Mouse (Mus musculus) stomach, postnatal 0 days (tissue): Measurements from ENCODE around the gene Fstl4. TPM values are rescaled to one million over a fixed set of nuclear protein-coding genes. Genes with fewer than 3 reads are reported as not detected.
A peak's percentile ranks its signal among the peaks of the same experiment; 100 is the strongest.

Experiments used
- ATAC-seq: fragments of 200-750 bp; cut with Nextera tagmentation; 2 replicates; pipeline ENCODE4 v1.8.0; 2017; ENCODE audit not compliant: low FRiP score, low TSS enrichment
- DNase-seq: peaks from one replicate; pipeline ENCODE4 v3.0.0-alpha.2; 2016; ENCODE audit warnings: low spot score
- H3K27ac ChIP-seq: fragments of 300-500 bp; sonication (generic); replicated peaks from 2 replicates; pipeline ENCODE4 v1.5.1; 2014; ENCODE audit warnings: mild to moderate bottlenecking, control low read depth
- H3K27me3 ChIP-seq: fragments of 300-500 bp; sonication (generic); 2 replicates; pipeline ENCODE4 v1.6.1; 2014; ENCODE audit warnings: low read length; ENCODE audit not compliant: control insufficient read depth, insufficient read depth
- H3K36me3 ChIP-seq: fragments of 300-500 bp; sonication (generic); 2 replicates; pipeline ENCODE4 v1.6.1; 2014; ENCODE audit warnings: low read length, mixed read lengths; ENCODE audit not compliant: control insufficient read depth, insufficient read depth
- H3K4me1 ChIP-seq: fragments of 300-500 bp; sonication (generic); replicated peaks from 2 replicates; pipeline ENCODE4 v1.6.1; 2014; ENCODE audit warnings: antibody characterized with exemption; ENCODE audit not compliant: control insufficient read depth, insufficient read depth
- H3K4me2 ChIP-seq: fragments of 300-500 bp; sonication (generic); replicated peaks from 2 replicates; pipeline ENCODE4 v1.6.1; 2014; ENCODE audit warnings: low read depth, mild to moderate bottlenecking, control low read depth, moderate library complexity
- H3K4me3 ChIP-seq: fragments of 300-500 bp; sonication (generic); 2 replicates; pipeline ENCODE4 v1.5.1; 2014; ENCODE audit warnings: low read depth, low read length, control low read depth
- H3K9ac ChIP-seq: fragments of 300-500 bp; sonication (generic); 2 replicates; pipeline ENCODE4 v1.6.1; 2014; ENCODE audit warnings: mild to moderate bottlenecking, low read length, control low read depth, mixed read lengths
- H3K9me3 ChIP-seq: fragments of 300-500 bp; sonication (generic); 2 replicates; pipeline ENCODE4 v1.6.1; 2016; ENCODE audit warnings: low read length; ENCODE audit not compliant: control insufficient read depth
- CTCF ChIP-seq: IDR thresholded peaks from 2 replicates; pipeline ENCODE4 v1.5.1; 2016; ENCODE audit warnings: antibody characterized with exemption, low read depth, mild to moderate bottlenecking, moderate library complexity
- EP300 ChIP-seq: optimal IDR thresholded peaks from 2 replicates; pipeline ENCODE3; 2016; ENCODE audit warnings: antibody characterized with exemption
- WGBS: fragments of 180-500 bp; shearing (Covaris S2); extraction: QIAGEN DNeasy Blood & Tissue Kit; methylation state at CpG from one replicate; pipeline ENCODE4 v1.1.7; 2014; 5-methylcytosine and 5-hydroxymethylcytosine counted together
- polyA plus RNA-seq: library from polyadenylated mRNA; unstranded; fragments of >200 nt; fragmentation: Nextera tagmentation; extraction: Ambion mirVana; gene quantifications from 2 replicates; pipeline ENCODE4 v1.2.1, GENCODE M21; 2015

The Fstl4 gene
- polyA plus RNA-seq, 1 experiment from 2014 or later, result 1.1 TPM

- H3K27me3 ChIP-seq, result no peaks in the 10 kb centered on the region
- H3K4me1 ChIP-seq, result no peaks in the 10 kb centered on the region
- H3K4me2 ChIP-seq, result no peak overlapping the region
- no peak for TF ChIP-seq CTCF
- TF ChIP-seq EP300, result no peak
- DNase-seq (no peak), ATAC-seq (no peak)
- H3K9ac ChIP-seq, result no peak overlapping the region
- WGBS, result 72% methylated on average over 7 of the region's 7 CpGs
- no peaks in the 10 kb centered on the region for H3K9me3 ChIP-seq
- H3K36me3 ChIP-seq, result no peaks in the 10 kb centered on the region
- no peak overlapping the region for H3K4me3 ChIP-seq
- no peak overlapping the region for H3K27ac ChIP-seq
Measured at GRCm38 (mm10) chr11:53003361-53003760, 238.9 kb downstream of the Fstl4 start.

- DNase-seq, result no peak
- no peak overlapping the region for H3K4me3 ChIP-seq
Measured at GRCm38 (mm10) chr11:53003811-53004210, 239.4 kb downstream of the Fstl4 start.

GRCm38 (mm10) chr11:53009597-53009996 is 245.2 kb downstream of the Fstl4 start:
- ATAC-seq (peak; percentile 38; the same call in 1 of the 2 replicates), DNase-seq (peak; percentile 30)
- H3K9me3 ChIP-seq, result no peaks in the 10 kb centered on the region
- TF ChIP-seq EP300 (no peak), CTCF (no peak)
- H3K27me3 ChIP-seq, result no peaks in the 10 kb centered on the region
- H3K4me2 ChIP-seq, result no peak overlapping the region
- no peak overlapping the region for H3K4me3 ChIP-seq
- no peak overlapping the region for H3K9ac ChIP-seq
- H3K27ac ChIP-seq, result no peak overlapping the region
- no peaks in the 10 kb centered on the region for H3K4me1 ChIP-seq
- 51% methylated on average over 7 of the region's 7 CpGs for WGBS
- no peaks in the 10 kb centered on the region for H3K36me3 ChIP-seq

More at GRCm38 (mm10) chr11:53003811-53004210, 239.4 kb downstream of the Fstl4 start:
- Histone ChIP-seq H3K27me3 (no peaks in the 10 kb centered on the region), H3K4me2 (no peak overlapping the region), H3K36me3 (no peaks in the 10 kb centered on the region), H3K4me1 (no peaks in the 10 kb centered on the region), H3K9me3 (no peaks in the 10 kb centered on the region), H3K9ac (no peak overlapping the region), H3K27ac (no peak overlapping the region)
- 52% methylated on average over 9 of the region's 9 CpGs for WGBS
- TF ChIP-seq CTCF, result no peak
- TF ChIP-seq EP300, result no peak
- ATAC-seq, result no peak

GRCm38 (mm10) chr11:53011996-53012505 is 247.6 kb downstream of the Fstl4 start:
- TF ChIP-seq EP300 (no peak), CTCF (peak; percentile 49)
- Histone ChIP-seq H3K4me1 (no peaks in the 10 kb centered on the region), H3K9me3 (no peaks in the 10 kb centered on the region), H3K36me3 (no peaks in the 10 kb centered on the region), H3K27me3 (no peaks in the 10 kb centered on the region), H3K4me2 (no peak overlapping the region), H3K27ac (no peak overlapping the region), H3K9ac (no peak overlapping the region), H3K4me3 (no peak overlapping the region)
- WGBS, result 71% methylated on average over 6 of the region's 6 CpGs
- DNase-seq (no peak), ATAC-seq (no peak)

GRCm38 (mm10) chr11:53013906-53014305 is 249.5 kb downstream of the Fstl4 start:
- H3K9ac ChIP-seq, result no peak overlapping the region
- no peaks in the 10 kb centered on the region for H3K4me1 ChIP-seq
- TF ChIP-seq CTCF, result no peak
- TF ChIP-seq EP300, result no peak
- H3K27ac ChIP-seq, result no peak overlapping the region
- H3K9me3 ChIP-seq, result no peaks in the 10 kb centered on the region
- WGBS, result 82% methylated on average over 5 of the region's 5 CpGs
- no peak for DNase-seq
- H3K27me3 ChIP-seq, result no peaks in the 10 kb centered on the region
- no peak overlapping the region for H3K4me2 ChIP-seq
- no peak for ATAC-seq
- no peaks in the 10 kb centered on the region for H3K36me3 ChIP-seq
- no peak overlapping the region for H3K4me3 ChIP-seq

- H3K4me3 ChIP-seq, result no peak overlapping the region
- ATAC-seq (peak; percentile 90), DNase-seq (peak; percentile 74)
- H3K9ac ChIP-seq, result no peak overlapping the region
- H3K27ac ChIP-seq, result peak overlapping the region; percentile 65
- no peaks in the 10 kb centered on the region for H3K4me1 ChIP-seq
- no peaks in the 10 kb centered on the region for H3K36me3 ChIP-seq
- H3K4me2 ChIP-seq, result no peak overlapping the region
- TF ChIP-seq EP300 (no peak), CTCF (no peak)
- H3K9me3 ChIP-seq, result no peaks in the 10 kb centered on the region
- no peaks in the 10 kb centered on the region for H3K27me3 ChIP-seq
- 41% methylated on average over 7 of the region's 7 CpGs for WGBS
Measured at GRCm38 (mm10) chr11:53016358-53017021, 252.1 kb downstream of the Fstl4 start.
